Mouse (Mus musculus): ENCODE data around the gene Asphd1. TPM values are rescaled to one million over a fixed set of nuclear protein-coding genes. Genes with fewer than 3 reads are reported as not detected.
"Not testable (repeated sequence)": the region's sequence is repeated elsewhere in the genome, so short reads cannot be mapped to it uniquely, and the experiment has no call there.

Asphd1 gene
- total RNA-seq, 2 experiments from 2014 or later = not detected

GRCm38 (mm10) chr7:126905590-126905989 lies 43.8 kb downstream of the Asphd1 start:
- Histone ChIP-seq H3K27ac (no peak overlapping the region), H3K4me3 (no peak overlapping the region)
- intact Hi-C loops (cut with DNase I) = no loop called here
- TF ChIP-seq CTCF (IDR thresholded peaks at IDR 0.05) = no peak
- no peak for DNase-seq

- H3K27ac ChIP-seq, DNase-seq, H3K4me3 ChIP-seq: not testable (repeated sequence)
- intact Hi-C loops (cut with DNase I) = loop anchor here (2.0 to 5.0 kb wide), 4 partner anchors 15 to 142 kb away; partner anchors contain the start of genes Kctd13, Mapk3, Maz and Taok2
Observed at GRCm38 (mm10) chr7:126899781-126900180, 49.6 kb downstream of the Asphd1 start.

- intact Hi-C loops (cut with DNase I) = loop anchor here (2.0 to 5.0 kb wide), 4 partner anchors 14 to 141 kb away; partner anchors contain the start of genes Kctd13, Mapk3, Maz and Taok2
- peak; percentile 99 for DNase-seq
- H3K4me3 ChIP-seq = peak overlapping the region; percentile 79
- H3K27ac ChIP-seq = peak overlapping the region; percentile 96
- TF ChIP-seq CTCF (IDR thresholded peaks at IDR 0.05) = no peak
Observed at GRCm38 (mm10) chr7:126898102-126898990, 51.0 kb downstream of the Asphd1 start.

- intact Hi-C loops (cut with DNase I) = loop anchor here (2.0 to 5.0 kb wide), 4 partner anchors 13 to 140 kb away; partner anchors contain the start of genes Kctd13, Mapk3, Maz and Taok2
- H3K27ac ChIP-seq = peak overlapping the region; percentile 96
- TF ChIP-seq CTCF (IDR thresholded peaks at IDR 0.05) = no peak
- peak overlapping the region; percentile 79 for H3K4me3 ChIP-seq
- DNase-seq = peak; percentile 39
Observed at GRCm38 (mm10) chr7:126897390-126898101, 51.8 kb downstream of the Asphd1 start.

- DNase-seq = no peak
- TF ChIP-seq CTCF (IDR thresholded peaks at IDR 0.05) = no peak
- Histone ChIP-seq H3K4me3 (peak overlapping the region; percentile 79), H3K27ac (peak overlapping the region; percentile 96)
- intact Hi-C loops (cut with DNase I) = loop anchor here (5.0 kb wide), 2 partner anchors 130 to 140 kb away; partner anchors contain the start of genes Mapk3 and Maz
Observed at GRCm38 (mm10) chr7:126896912-126897311, 52.5 kb downstream of the Asphd1 start.

Other genes with a start within 250 kb of the Asphd1 start
- 1 to 10 TPM; 2.3 to 2.4 TPM for gene Coro1a, start 241.8 kb downstream of the Asphd1 start, total RNA-seq (2021)
- 10 to 100 TPM; 22.3 to 22.4 TPM for gene Mapk3, start 190.0 kb downstream of the Asphd1 start, total RNA-seq (2021)
- 1 to 10 TPM in 1 of 2 experiments, under 1 TPM in 1; 0.67 to 1.3 TPM for gene Gdpd3, start 183.2 kb downstream of the Asphd1 start, total RNA-seq (2021)
- gene Ypel3, start 172.6 kb downstream of the Asphd1 start, total RNA-seq (2021) = 10 to 100 TPM; 74.6 to 93.1 TPM
- under 1 TPM; 0.42 to 0.48 TPM for gene Tbx6, start 168.1 kb downstream of the Asphd1 start, total RNA-seq (2021)
- 10 to 100 TPM; 22.8 to 25.7 TPM for gene Ppp4c, start 157.1 kb downstream of the Asphd1 start, total RNA-seq (2021)
- gene Fam57b, start 151.9 kb downstream of the Asphd1 start, total RNA-seq (2021) = 10 to 100 TPM; 61.1 to 64.6 TPM
- gene 4930451I11Rik, start 117.9 kb downstream of the Asphd1 start, total RNA-seq (2021) = not detected
- not detected for gene Doc2a, start 102.2 kb downstream of the Asphd1 start, total RNA-seq (2021)
- gene Hirip3, start 87.6 kb downstream of the Asphd1 start, total RNA-seq (2021) = 1 to 10 TPM; 5.3 to 6.3 TPM
- 10 to 100 TPM in 1 of 2 experiments, 1 to 10 TPM in 1; 8.7 to 12.9 TPM for gene Ino80e, start 87.2 kb downstream of the Asphd1 start, total RNA-seq (2021)
- 10 to 100 TPM; 22.3 to 23.5 TPM for gene Taok2, start 64.9 kb downstream of the Asphd1 start, total RNA-seq (2021)
- gene Tmem219, start 26.7 kb downstream of the Asphd1 start, total RNA-seq (2021) = 10 to 100 TPM; 10.9 to 11.3 TPM
- gene Kctd13, start 20.7 kb downstream of the Asphd1 start, total RNA-seq (2021) = 1 to 10 TPM; 2.5 to 2.9 TPM
- gene Sez6l2, start 981 bp upstream of the Asphd1 start, total RNA-seq (2021) = 1 to 10 TPM; 1.1 to 1.4 TPM
- 10 to 100 TPM; 29.3 to 41.0 TPM for gene Cdipt, start 26.3 kb upstream of the Asphd1 start, total RNA-seq (2021)
- under 1 TPM in 1 of 2 experiments, not detected in 1; 0.47 TPM for gene Cdiptos, start 26.5 kb upstream of the Asphd1 start, total RNA-seq (2021)
- 10 to 100 TPM; 26.5 to 30.2 TPM for gene Mvp, start 65.0 kb upstream of the Asphd1 start, total RNA-seq (2021)
- gene Pagr1b, start 66.9 kb upstream of the Asphd1 start, total RNA-seq (2021) = not detected
- 1 to 10 TPM in 1 of 2 experiments, not detected in 1; 2.4 TPM for gene Pagr1a, start 67.8 kb upstream of the Asphd1 start, total RNA-seq (2021)
- 10 to 100 TPM; 19.4 to 21.7 TPM for gene Gm42742, start 71.5 kb upstream of the Asphd1 start, total RNA-seq (2021)
- under 1 TPM; 0.14 to 0.61 TPM for gene Prrt2, start 71.6 kb upstream of the Asphd1 start, total RNA-seq (2021)
- 10 to 100 TPM; 74.5 to 79.0 TPM for gene Maz, start 77.5 kb upstream of the Asphd1 start, total RNA-seq (2021)
- under 1 TPM; 0.66 to 0.84 TPM for gene Kif22, start 92.9 kb upstream of the Asphd1 start, total RNA-seq (2021)
- gene Zg16, start 137.7 kb upstream of the Asphd1 start, total RNA-seq (2021) = not detected
- under 1 TPM; 0.51 to 0.92 TPM for gene AI467606, start 141.8 kb upstream of the Asphd1 start, total RNA-seq (2021)
- under 1 TPM; 0.31 to 0.53 TPM for gene Qprt, start 172.6 kb upstream of the Asphd1 start, total RNA-seq (2021)
- gene Spn, start 188.2 kb upstream of the Asphd1 start, total RNA-seq (2021) = under 1 TPM in 1 of 2 experiments, not detected in 1; 0.17 TPM
- 10 to 100 TPM; 27.2 to 32.4 TPM for gene Cd2bp2, start 246.5 kb upstream of the Asphd1 start, total RNA-seq (2021)

Measured in gastrocnemius, adult 2 months (tissue).